Mouse (Mus musculus) kidney, postnatal 0 days (tissue): Measurements from ENCODE around the gene Neo1. TPM values are rescaled to one million over a fixed set of nuclear protein-coding genes. Genes with fewer than 3 reads are reported as not detected.

Experiments used
- ATAC-seq: fragments of 200-750 bp; cut with Nextera tagmentation; replicated peaks from 2 replicates; pipeline ENCODE4 v1.8.0; 2017; ENCODE audit warnings: low read depth, moderate number of reproducible peaks, moderate TSS enrichment, moderate library complexity; ENCODE audit not compliant: low FRiP score
- DNase-seq: peaks from one replicate; pipeline ENCODE4 v3.0.0-alpha.2; 2016; ENCODE audit warnings: low spot score
- H3K27ac ChIP-seq: fragments of 300-500 bp; sonication (generic); 2 replicates; pipeline ENCODE4 v1.5.1; 2014; ENCODE audit warnings: mild to moderate bottlenecking
- H3K27me3 ChIP-seq: fragments of 300-500 bp; sonication (generic); 2 replicates; pipeline ENCODE4 v1.6.1; 2014; ENCODE audit warnings: low read length, mixed read lengths; ENCODE audit not compliant: insufficient read depth
- H3K36me3 ChIP-seq: fragments of 300-500 bp; sonication (generic); 2 replicates; pipeline ENCODE4 v1.6.1; 2014; ENCODE audit warnings: low read length, mixed read lengths; ENCODE audit not compliant: insufficient read depth
- H3K4me1 ChIP-seq: fragments of 300-500 bp; sonication (generic); replicated peaks from 2 replicates; pipeline ENCODE4 v1.6.1; 2014; ENCODE audit warnings: antibody characterized with exemption, low read length, mixed read lengths; ENCODE audit not compliant: insufficient read depth
- H3K4me2 ChIP-seq: fragments of 300-500 bp; sonication (generic); 2 replicates; pipeline ENCODE4 v1.6.1; 2014; ENCODE audit warnings: mild to moderate bottlenecking, low read length, moderate library complexity, mixed read lengths
- H3K4me3 ChIP-seq: fragments of 300-500 bp; sonication (generic); replicated peaks from 2 replicates; pipeline ENCODE4 v1.5.1; 2014; ENCODE audit warnings: low read depth, low read length
- H3K9ac ChIP-seq: fragments of 300-500 bp; sonication (generic); 2 replicates; pipeline ENCODE4 v1.6.1; 2014; ENCODE audit warnings: low read depth, low read length
- H3K9me3 ChIP-seq: fragments of 300-500 bp; sonication (generic); replicated peaks from 2 replicates; pipeline ENCODE4 v1.6.1; 2016; ENCODE audit warnings: low read length, inconsistent platforms, mixed read lengths
- CTCF ChIP-seq: IDR thresholded peaks from 2 replicates; pipeline ENCODE4 v1.5.1; 2016; ENCODE audit warnings: antibody characterized with exemption, low read depth, mild to moderate bottlenecking, moderate library complexity
- WGBS: fragments of 180-500 bp; shearing (Covaris S2); extraction: QIAGEN DNeasy Blood & Tissue Kit; methylation state at CpG from one replicate; pipeline ENCODE4 v1.1.7; 2014; 5-methylcytosine and 5-hydroxymethylcytosine counted together
- polyA plus RNA-seq: library from polyadenylated mRNA; unstranded; fragments of >200 nt; fragmentation: Nextera tagmentation; extraction: Ambion mirVana; gene quantifications from 2 replicates; pipeline ENCODE4 v1.2.1, GENCODE M21; 2015

The Neo1 gene
- polyA plus RNA-seq, 1 experiment from 2014 or later = 25.3 TPM

DNA sequence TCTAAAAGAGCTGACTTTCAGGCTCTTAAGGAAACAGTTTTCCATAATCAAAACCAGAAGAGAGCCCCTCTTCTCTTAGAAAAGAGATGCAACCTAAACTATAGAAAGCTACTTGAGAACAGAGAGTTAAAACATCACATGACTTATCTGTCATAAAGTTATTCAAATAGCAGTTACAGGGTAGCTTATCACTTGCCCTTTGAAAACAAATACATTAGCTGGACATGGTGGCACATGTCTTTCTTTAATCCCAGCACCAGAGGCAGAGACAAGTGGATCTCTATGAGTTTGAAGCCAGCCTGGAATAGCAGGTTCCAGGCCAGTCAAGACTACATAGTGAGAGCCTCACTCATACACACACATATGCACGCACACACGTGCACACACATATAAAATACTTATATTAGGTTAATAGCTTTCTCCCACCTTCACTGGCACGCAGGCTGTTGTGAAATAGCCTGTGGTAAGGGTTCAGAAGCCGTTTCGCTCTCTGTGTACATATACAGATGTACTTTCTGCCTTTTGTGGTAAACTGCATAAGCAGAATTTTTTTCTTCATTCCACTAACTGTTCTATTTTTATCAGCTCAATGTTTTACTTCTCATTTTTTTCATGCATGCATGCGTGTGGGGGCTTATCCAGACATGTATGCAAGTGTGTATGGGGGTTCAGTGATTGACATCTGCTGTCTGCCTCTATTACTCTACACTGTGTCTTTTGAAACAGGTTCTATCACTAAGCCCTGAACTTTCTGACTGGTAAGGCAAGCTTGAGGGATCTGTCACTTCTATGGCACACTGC, 144.2 kb downstream of the Neo1 start:
- Histone ChIP-seq H3K9ac (no peak overlapping the region), H3K36me3 (peaks cover 48% of the 10 kb centered on the region; the same call in 1 of the 2 replicates), H3K27ac (no peak overlapping the region), H3K27me3 (no peaks in the 10 kb centered on the region), H3K4me3 (no peak overlapping the region), H3K4me1 (no peaks in the 10 kb centered on the region), H3K4me2 (no peak overlapping the region), H3K9me3 (no peaks in the 10 kb centered on the region)
- no peak for TF ChIP-seq CTCF
- WGBS = 95% methylated on average over 6 of the region's 6 CpGs
- no peak for DNase-seq
- no peak for ATAC-seq

GRCm38 (mm10) chr9:58890893-58891292, 145.3 kb downstream of the Neo1 start:
- H3K4me1 ChIP-seq = no peaks in the 10 kb centered on the region
- H3K27me3 ChIP-seq = no peaks in the 10 kb centered on the region
- H3K27ac ChIP-seq = no peak overlapping the region
- H3K9me3 ChIP-seq = no peaks in the 10 kb centered on the region
- no peak for TF ChIP-seq CTCF
- H3K9ac ChIP-seq = no peak overlapping the region
- WGBS = 91% methylated on average over 8 of the region's 8 CpGs
- no peak overlapping the region for H3K4me3 ChIP-seq
- no peak for DNase-seq
- H3K4me2 ChIP-seq = no peak overlapping the region
- H3K36me3 ChIP-seq = peaks cover 49% of the 10 kb centered on the region; the same call in 1 of the 2 replicates
- ATAC-seq = no peak

DNA sequence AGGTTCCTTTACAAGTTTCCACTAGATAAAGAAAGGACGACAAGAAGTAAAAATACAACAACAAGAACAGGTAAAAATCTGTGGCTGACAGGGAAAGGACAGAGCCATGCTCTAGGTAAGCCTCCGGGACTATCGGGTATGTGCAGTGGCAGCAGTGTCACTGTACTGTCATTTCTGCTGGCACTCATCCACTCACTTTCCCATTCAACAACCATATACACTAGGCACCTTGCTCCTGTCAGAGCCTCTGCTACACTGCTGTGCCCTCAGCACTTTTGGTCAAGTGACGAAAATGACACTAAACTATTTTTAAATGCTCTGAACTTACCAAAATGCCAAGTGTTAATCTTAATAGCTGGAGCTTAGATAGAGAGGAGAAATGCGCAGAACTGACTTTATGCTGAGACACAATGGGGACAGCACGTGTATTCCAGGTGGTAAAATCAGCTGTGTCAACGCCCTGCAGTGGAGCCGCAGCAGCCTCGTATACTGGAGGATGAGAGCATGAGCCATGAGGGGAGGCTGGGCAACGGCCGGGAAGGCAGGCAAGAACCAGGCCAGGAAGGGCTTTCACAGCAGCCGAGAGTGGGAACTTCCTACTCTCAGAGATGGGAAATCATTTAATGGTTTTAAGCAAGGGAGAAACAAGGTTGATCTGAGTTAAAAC, 146.3 kb downstream of the Neo1 start:
- WGBS = 89% methylated on average over 12 of the region's 12 CpGs
- no peak for TF ChIP-seq CTCF
- peaks cover 49% of the 10 kb centered on the region; the same call in 1 of the 2 replicates for H3K36me3 ChIP-seq

GRCm38 (mm10) chr9:58882686-58883085, 153.6 kb downstream of the Neo1 start:
- H3K4me1 ChIP-seq = no peaks in the 10 kb centered on the region
- no peaks in the 10 kb centered on the region for H3K9me3 ChIP-seq
- H3K27ac ChIP-seq = no peak overlapping the region
- no peak overlapping the region for H3K9ac ChIP-seq
- no peak overlapping the region for H3K4me2 ChIP-seq
- DNase-seq (no peak), ATAC-seq (no peak)
- H3K4me3 ChIP-seq = no peak overlapping the region
- H3K27me3 ChIP-seq = no peaks in the 10 kb centered on the region
- H3K36me3 ChIP-seq = 0 out of 2 replicates have a peak, but pooled peaks cover 18% of the 10 kb centered on the region
- 67% methylated on average over 1 of the region's 1 CpGs for WGBS
- no peak for TF ChIP-seq CTCF

More for the DNA sequence above, 146.3 kb downstream of the Neo1 start:
- H3K9ac ChIP-seq = no peak overlapping the region
- no peaks in the 10 kb centered on the region for H3K27me3 ChIP-seq
- no peaks in the 10 kb centered on the region for H3K9me3 ChIP-seq
- H3K4me2 ChIP-seq = no peak overlapping the region
- no peaks in the 10 kb centered on the region for H3K4me1 ChIP-seq
- no peak for DNase-seq
- no peak for ATAC-seq
- H3K4me3 ChIP-seq = no peak overlapping the region
- no peak overlapping the region for H3K27ac ChIP-seq

GRCm38 (mm10) chr9:58879836-58880235, 156.4 kb downstream of the Neo1 start:
- Histone ChIP-seq H3K4me2 (no peak overlapping the region), H3K27ac (no peak overlapping the region), H3K9ac (no peak overlapping the region), H3K36me3 (peaks cover 13% of the 10 kb centered on the region; the same call in 1 of the 2 replicates), H3K27me3 (no peaks in the 10 kb centered on the region), H3K9me3 (no peaks in the 10 kb centered on the region), H3K4me3 (no peak overlapping the region), H3K4me1 (no peaks in the 10 kb centered on the region)
- TF ChIP-seq CTCF = no peak
- ATAC-seq (no peak), DNase-seq (no peak)
- 91% methylated on average over 1 of the region's 1 CpGs for WGBS

- no peaks in the 10 kb centered on the region for H3K9me3 ChIP-seq
- no peak for ATAC-seq
These were observed 159.2 kb downstream of the Neo1 start for GRCm38 (mm10) chr9:58876946-58877625.

More at GRCm38 (mm10) chr9:58876946-58877625, 159.2 kb downstream of the Neo1 start:
- no peak for DNase-seq
- Histone ChIP-seq H3K9ac (no peak overlapping the region), H3K4me3 (no peak overlapping the region), H3K27ac (no peak overlapping the region), H3K36me3 (peaks cover 16% of the 10 kb centered on the region; the same call in 1 of the 2 replicates), H3K4me2 (no peak overlapping the region), H3K4me1 (no peaks in the 10 kb centered on the region), H3K27me3 (no peaks in the 10 kb centered on the region)
- 90% methylated on average over 6 of the region's 6 CpGs for whole genome bisulfite sequencing
- TF ChIP-seq CTCF = no peak
